Mouse (Mus musculus) olfactory bulb, adult 2 months (tissue): ENCODE data around the gene Ttc19. TPM values are rescaled to one million over a fixed set of nuclear protein-coding genes. Genes with fewer than 3 reads are reported as not detected.

Experiments
- H3K27ac ChIP-seq: fragments of 200-500 bp; 2 replicates; pipeline ENCODE4 v1.5.1; 2012; ENCODE audit warnings: low read depth, low read length; ENCODE audit not compliant: insufficient read depth
- H3K4me1 ChIP-seq: fragments of 200-500 bp; 2 replicates; pipeline ENCODE4 v1.6.1; 2012; ENCODE audit warnings: low read length; ENCODE audit not compliant: control insufficient read depth, insufficient read depth
- H3K4me3 ChIP-seq: fragments of 200-500 bp; 2 replicates; pipeline ENCODE4 v1.5.1; 2012; ENCODE audit warnings: mild to moderate bottlenecking, low read depth, low read length, moderate library complexity; ENCODE audit not compliant: insufficient read depth
- CTCF ChIP-seq: fragments of 200-500 bp; IDR thresholded peaks from 2 replicates; pipeline ENCODE4 v1.5.1; 2012; ENCODE audit warnings: low read depth, mild to moderate bottlenecking, low read length, moderate library complexity; ENCODE audit not compliant: insufficient read depth
- POLR2A ChIP-seq: fragments of 200-500 bp; IDR thresholded peaks from 2 replicates; pipeline ENCODE4 v1.6.1; 2012; ENCODE audit warnings: mild to moderate bottlenecking, low read depth, low read length, moderate library complexity; ENCODE audit not compliant: insufficient read depth
- WGBS: fragments of 180-500 bp; shearing (Covaris S2); methylation state at CpG from one replicate; pipeline ENCODE4 v1.1.7; 2018; 5-methylcytosine and 5-hydroxymethylcytosine counted together
- polyA plus RNA-seq: library from polyadenylated mRNA; stranded (reverse); fragments of >200 nt; gene quantifications from 2 replicates; pipeline ENCODE4 v1.2.4, GENCODE M21; 2012; ENCODE audit warnings: low replicate concordance; ENCODE audit not compliant: missing spikeins, insufficient read depth, insufficient read length

Ttc19 gene
- polyA plus RNA-seq, 1 experiment, result not detected

- no peak for TF ChIP-seq POLR2A
- TF ChIP-seq CTCF, result no peak
- no peak overlapping the region for H3K4me3 ChIP-seq
- peaks cover 3% of the 10 kb centered on the region; the same call in 1 of the 2 replicates for H3K4me1 ChIP-seq
- WGBS, result 97% methylated on average over 2 of the region's 2 CpGs
- H3K27ac ChIP-seq, result no peak overlapping the region
Measured at GRCm38 (mm10) chr11:62309296-62309695, 28.0 kb downstream of the Ttc19 start.

DNA sequence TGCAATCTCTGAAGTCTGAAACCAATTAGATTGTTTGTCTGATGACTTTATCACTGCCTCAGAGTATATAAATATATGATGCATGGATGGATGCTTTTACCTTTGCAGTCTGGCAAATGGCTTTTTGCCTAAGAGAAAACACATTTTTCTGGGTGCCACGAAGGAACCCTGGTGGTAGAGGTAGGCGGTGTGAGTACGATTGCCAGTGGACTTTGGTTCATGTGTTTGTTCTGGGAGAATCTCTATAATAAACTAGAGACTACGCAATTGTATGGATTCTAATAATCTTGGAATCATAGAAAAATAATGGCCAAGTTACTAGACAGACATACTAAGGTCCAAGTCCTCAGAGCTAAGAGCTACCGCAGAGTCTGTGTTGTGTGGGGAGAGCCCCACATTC lies 33.7 kb downstream of the Ttc19 start:
- Histone ChIP-seq H3K27ac (no peak overlapping the region), H3K4me3 (no peak overlapping the region), H3K4me1 (peaks cover 3% of the 10 kb centered on the region; the same call in 1 of the 2 replicates)
- WGBS, result 94% methylated on average over 5 of the region's 5 CpGs
- TF ChIP-seq POLR2A, result no peak
- no peak for TF ChIP-seq CTCF

GRCm38 (mm10) chr11:62317746-62318145 lies 36.5 kb downstream of the Ttc19 start:
- no peak overlapping the region for H3K27ac ChIP-seq
- peaks cover 3% of the 10 kb centered on the region; the same call in 1 of the 2 replicates for H3K4me1 ChIP-seq
- no peak overlapping the region for H3K4me3 ChIP-seq
- 56% methylated on average over 11 of the region's 11 CpGs for WGBS
- TF ChIP-seq CTCF, result no peak

DNA sequence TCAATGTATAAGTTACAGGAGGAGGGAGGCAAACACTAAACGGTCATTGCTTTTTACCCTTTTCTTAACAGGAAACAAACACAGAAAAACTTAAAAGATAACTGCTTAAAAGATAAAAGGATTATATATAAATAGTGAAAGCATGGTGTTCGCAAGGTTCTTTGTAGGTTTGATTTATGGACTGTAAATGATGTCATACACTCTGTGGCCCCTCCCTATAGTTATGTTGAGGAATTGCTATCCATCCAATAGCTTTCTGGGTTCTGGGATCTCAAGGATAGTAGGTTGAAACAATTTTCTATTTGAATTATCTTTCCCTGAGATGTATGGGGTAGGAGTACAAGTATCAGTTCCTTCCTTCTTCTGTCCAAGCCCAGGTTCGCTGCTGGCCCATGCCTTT lies 38.8 kb downstream of the Ttc19 start:
- Histone ChIP-seq H3K4me3 (no peak overlapping the region), H3K4me1 (peaks cover 3% of the 10 kb centered on the region; the same call in 1 of the 2 replicates), H3K27ac (no peak overlapping the region)
- TF ChIP-seq CTCF, result no peak
- TF ChIP-seq POLR2A, result no peak
- 90% methylated on average over 3 of the region's 3 CpGs for WGBS

DNA sequence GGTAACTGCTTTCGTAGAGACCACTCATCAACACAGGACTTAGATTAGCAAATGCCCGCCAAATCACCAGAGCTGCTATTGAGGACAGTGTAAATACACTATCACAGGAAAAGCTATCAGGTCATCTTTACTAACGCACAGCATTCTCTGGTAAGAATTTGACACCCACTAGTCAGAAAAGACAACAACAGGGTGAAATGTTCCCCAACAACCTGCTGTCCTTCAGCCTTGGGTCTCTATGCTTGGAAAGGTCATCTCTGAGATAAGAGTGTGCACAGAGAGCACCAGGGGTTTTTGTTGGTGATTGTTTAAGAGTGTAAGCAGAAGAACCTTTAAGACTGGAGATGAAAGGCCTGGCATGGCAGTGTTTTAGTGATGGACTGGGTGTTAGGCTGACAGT lies 42.4 kb downstream of the Ttc19 start:
- no peak overlapping the region for H3K27ac ChIP-seq
- no peak for TF ChIP-seq CTCF
- TF ChIP-seq POLR2A, result no peak
- no peak overlapping the region for H3K4me3 ChIP-seq
- WGBS, result 91% methylated on average over 3 of the region's 3 CpGs
- no peaks in the 10 kb centered on the region for H3K4me1 ChIP-seq

GRCm38 (mm10) chr11:62331141-62331540 lies 49.9 kb downstream of the Ttc19 start:
- WGBS, result 60% methylated on average over 5 of the region's 5 CpGs
- H3K4me3 ChIP-seq, result no peak overlapping the region
- TF ChIP-seq CTCF, result no peak
- no peak for TF ChIP-seq POLR2A
- no peak overlapping the region; the same call in 1 of the 2 replicates for H3K27ac ChIP-seq
- peaks cover 2% of the 10 kb centered on the region; the same call in 1 of the 2 replicates for H3K4me1 ChIP-seq

DNA sequence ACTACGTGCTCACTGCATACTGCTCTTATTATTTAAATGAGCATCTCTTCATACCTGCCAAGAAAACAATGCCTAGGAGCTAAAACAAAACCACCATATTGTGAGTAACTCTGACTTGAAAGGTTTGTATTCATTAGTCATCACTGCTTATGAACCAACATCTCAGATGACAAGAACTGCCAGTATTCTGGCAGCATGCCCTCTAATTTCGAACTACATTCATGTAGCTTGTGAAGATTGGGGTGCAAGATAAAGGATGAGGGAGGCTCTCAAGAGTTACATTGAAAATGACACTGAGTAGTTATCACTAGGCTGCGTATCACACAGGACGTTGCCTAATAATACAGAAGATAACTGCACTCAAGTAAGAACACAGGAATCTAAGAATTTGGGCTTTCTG lies 51.0 kb downstream of the Ttc19 start:
- WGBS, result 74% methylated on average over 4 of the region's 4 CpGs
- Histone ChIP-seq H3K4me3 (no peak overlapping the region), H3K4me1 (peaks cover 2% of the 10 kb centered on the region; the same call in 1 of the 2 replicates), H3K27ac (peak overlapping the region; percentile 13; the same call in 1 of the 2 replicates)
- TF ChIP-seq POLR2A, result no peak
- TF ChIP-seq CTCF, result no peak

DNA sequence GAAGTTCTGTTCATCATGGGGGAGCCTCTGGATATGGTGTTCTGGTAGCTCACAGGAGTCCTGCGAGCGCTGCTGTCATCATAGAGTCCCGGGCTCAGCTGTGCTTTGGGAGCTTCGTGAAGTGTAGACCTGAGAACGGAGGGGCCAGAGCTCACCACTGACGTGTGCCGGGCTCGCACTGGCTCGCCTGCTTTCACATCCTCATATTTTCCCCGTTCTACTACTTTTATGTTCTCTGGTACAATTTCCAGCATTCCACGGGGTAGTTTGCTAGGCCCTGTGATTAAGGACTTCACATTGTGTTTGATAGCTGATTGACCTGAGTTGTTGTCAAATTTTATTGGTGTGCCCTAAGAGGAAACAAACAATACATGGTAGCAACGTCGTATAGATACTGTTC lies 61.7 kb downstream of the Ttc19 start:
- 93% methylated on average over 13 of the region's 13 CpGs for WGBS
- TF ChIP-seq POLR2A (no peak), CTCF (no peak)
- Histone ChIP-seq H3K4me3 (no peak overlapping the region), H3K4me1 (0 out of 2 replicates have a peak, but pooled peaks cover 2% of the 10 kb centered on the region), H3K27ac (no peak overlapping the region)

DNA sequence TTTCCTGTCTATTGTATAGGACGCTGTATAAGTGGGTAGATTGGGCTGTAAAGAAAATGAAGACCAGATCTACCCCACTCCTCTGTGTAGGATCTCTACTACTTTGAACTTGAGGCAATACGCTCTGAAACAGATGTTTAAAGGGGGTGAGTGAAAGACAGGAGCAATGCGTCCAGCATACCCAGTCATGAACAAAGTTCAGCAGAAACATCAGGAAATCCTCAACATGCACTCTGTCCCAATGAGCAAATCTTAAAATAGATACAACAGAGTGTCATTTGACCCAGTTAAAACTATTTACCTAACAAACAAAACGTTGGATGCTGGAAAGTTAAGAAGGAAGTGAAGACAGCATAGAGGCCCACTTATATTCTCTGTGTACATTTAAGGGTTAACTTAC lies 70.7 kb downstream of the Ttc19 start:
- H3K4me3 ChIP-seq, result no peak overlapping the region
- H3K4me1 ChIP-seq, result no peaks in the 10 kb centered on the region
- TF ChIP-seq POLR2A (no peak), CTCF (no peak)
- no peak overlapping the region for H3K27ac ChIP-seq
- WGBS, result 86% methylated on average over 4 of the region's 4 CpGs

DNA sequence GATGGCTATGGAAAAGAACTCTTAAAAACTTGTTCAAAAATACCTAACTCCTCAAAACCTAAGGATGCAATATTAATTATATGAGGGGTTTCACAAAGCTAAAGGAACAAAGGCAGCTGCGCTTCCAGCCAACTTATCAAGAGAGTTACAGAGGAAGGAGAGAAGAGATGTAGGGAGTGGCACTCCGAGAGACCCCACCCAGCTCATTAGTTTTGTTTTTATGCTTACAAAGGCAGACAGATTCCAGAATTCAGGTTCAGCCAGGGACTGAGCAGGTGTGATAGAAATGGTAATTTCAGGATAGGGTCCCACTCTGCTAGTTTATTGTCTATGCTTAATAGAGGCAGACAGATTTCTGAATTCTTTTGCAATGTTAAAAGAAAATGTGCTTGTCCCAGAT lies 73.9 kb downstream of the Ttc19 start:
- H3K27ac ChIP-seq, result no peak overlapping the region
- TF ChIP-seq CTCF, result no peak
- no peak for TF ChIP-seq POLR2A

More for the DNA sequence above, 73.9 kb downstream of the Ttc19 start:
- 95% methylated on average over 2 of the region's 2 CpGs for WGBS
- H3K4me1 ChIP-seq, result no peaks in the 10 kb centered on the region
- no peak overlapping the region for H3K4me3 ChIP-seq
